In genomic region chr8:83900957-83901270, GRCm38 (mm10) we compare ENCODE assay signal across 8 mouse cellular contexts. TPM values are rescaled to one million over a fixed set of nuclear protein-coding genes. Genes with fewer than 3 reads are reported as not detected.
DNase-seq lines count a peak whose midpoint lies in the region; ATAC-seq and TF ChIP-seq lines count a peak whose summit lies in the region.

No protein-coding gene starts in this region.

- WGBS in heart, embryonic 12.5 days: 0% methylated on average over 36 of the region's 40 CpGs
- WGBS in embryonic facial prominence, embryonic 13.5 days: under 1% methylated on average over 33 of the region's 40 CpGs
- WGBS in midbrain, embryonic 11.5 days: under 1% methylated on average over 23 of the region's 40 CpGs
- WGBS in stomach, postnatal 0 days: under 1% methylated on average over 33 of the region's 40 CpGs

- H3K27me3 ChIP-seq in heart, embryonic 12.5 days (replicated peaks): peaks cover 11% of the 10 kb centered on the region
- H3K27me3 ChIP-seq in G1E (ENCODE audit: insufficient read depth, low read length): peaks cover 50% of the 10 kb centered on the region
- H3K27me3 ChIP-seq in embryonic facial prominence, embryonic 13.5 days: 0 out of 2 replicates have a peak, but pooled peaks cover 8% of the 10 kb centered on the region
- peaks cover 3% of the 10 kb centered on the region; the same call in 1 of the 2 replicates for H3K27me3 ChIP-seq in midbrain, embryonic 11.5 days (ENCODE audit: control insufficient read depth, insufficient read depth, low read length)
- no peaks in the 10 kb centered on the region for H3K27me3 ChIP-seq in stomach, postnatal 0 days (ENCODE audit: control insufficient read depth, insufficient read depth, low read length)

- TF ChIP-seq CTCF in G1E (IDR thresholded peaks at IDR 0.05; ENCODE audit: low read depth, low read length): no peak
- no peak for TF ChIP-seq CTCF in layer of hippocampus, adult 2 months (conservative IDR thresholded peaks at IDR 0.05)
- no peak for TF ChIP-seq CTCF in stomach, postnatal 0 days (IDR thresholded peaks at IDR 0.05; ENCODE audit: low read depth)

- H3K9ac ChIP-seq in heart, embryonic 12.5 days: peak overlapping the region; percentile 91
- peak overlapping the region; percentile 94 for H3K9ac ChIP-seq in embryonic facial prominence, embryonic 13.5 days
- peak overlapping the region; percentile 82 for H3K9ac ChIP-seq in midbrain, embryonic 11.5 days (ENCODE audit: low read length)
- H3K9ac ChIP-seq in stomach, postnatal 0 days (ENCODE audit: low read length): peak overlapping the region; percentile 82

- peaks cover 59% of the 10 kb centered on the region for H3K4me1 ChIP-seq in heart, embryonic 12.5 days (replicated peaks)
- H3K4me1 ChIP-seq in G1E (ENCODE audit: insufficient read depth, low read depth, low read length): peaks cover 60% of the 10 kb centered on the region
- peaks cover 66% of the 10 kb centered on the region for H3K4me1 ChIP-seq in embryonic facial prominence, embryonic 13.5 days
- H3K4me1 ChIP-seq in midbrain, embryonic 11.5 days (ENCODE audit: control insufficient read depth, insufficient read depth, low read length): peaks cover 33% of the 10 kb centered on the region
- no peaks in the 10 kb centered on the region for H3K4me1 ChIP-seq in stomach, postnatal 0 days (replicated peaks; ENCODE audit: control insufficient read depth, insufficient read depth)

- no peak for DNase-seq in heart, adult 11 months
- peak; percentile 30 for DNase-seq in G1E (ENCODE audit: low spot score)
- peak; percentile 79 to 85 for DNase-seq in layer of hippocampus, adult 2 months (ENCODE audit: low spot score in 2 of 2)
- peak; percentile 92 for DNase-seq in midbrain, embryonic 11.5 days (ENCODE audit: low spot score, missing footprints)
- DNase-seq in stomach, postnatal 0 days (ENCODE audit: low spot score): no peak
- DNase-seq in spleen, adult 12 weeks (ENCODE audit: low spot score): no peak

- H3K4me2 ChIP-seq in heart, embryonic 12.5 days: peak overlapping the region; percentile 99
- H3K4me2 ChIP-seq in embryonic facial prominence, embryonic 13.5 days: peak overlapping the region; percentile 74
- H3K4me2 ChIP-seq in midbrain, embryonic 11.5 days: peak overlapping the region; percentile 85
- peak overlapping the region; percentile 95 for H3K4me2 ChIP-seq in stomach, postnatal 0 days (replicated peaks; ENCODE audit: low read depth)

- no peaks in the 10 kb centered on the region for H3K36me3 ChIP-seq in heart, embryonic 12.5 days
- peaks cover 22% of the 10 kb centered on the region for H3K36me3 ChIP-seq in G1E (replicated peaks)
- H3K36me3 ChIP-seq in embryonic facial prominence, embryonic 13.5 days: peaks cover 8% of the 10 kb centered on the region
- H3K36me3 ChIP-seq in midbrain, embryonic 11.5 days (ENCODE audit: control insufficient read depth, insufficient read depth, low read length): no peaks in the 10 kb centered on the region; the same call in 1 of the 2 replicates
- H3K36me3 ChIP-seq in stomach, postnatal 0 days (ENCODE audit: control insufficient read depth, insufficient read depth, low read length): no peaks in the 10 kb centered on the region

- peak overlapping the region; percentile 87 for H3K4me3 ChIP-seq in heart, embryonic 12.5 days
- H3K4me3 ChIP-seq in G1E (ENCODE audit: low read depth, low read length): peak overlapping the region; percentile 79
- H3K4me3 ChIP-seq in embryonic facial prominence, embryonic 13.5 days: peak overlapping the region; percentile 97
- peak overlapping the region; percentile 84 for H3K4me3 ChIP-seq in layer of hippocampus, adult 2 months
- peak overlapping the region; percentile 79 for H3K4me3 ChIP-seq in midbrain, embryonic 11.5 days (ENCODE audit: low read depth, low read length)
- H3K4me3 ChIP-seq in stomach, postnatal 0 days (ENCODE audit: low read depth, low read length): peak overlapping the region; percentile 76

- peak overlapping the region; percentile 95 for H3K27ac ChIP-seq in heart, embryonic 12.5 days (ENCODE audit: poor library complexity, severe bottlenecking)
- H3K27ac ChIP-seq in embryonic facial prominence, embryonic 13.5 days: peak overlapping the region; percentile 98
- H3K27ac ChIP-seq in layer of hippocampus, adult 2 months: peak overlapping the region; percentile 98
- peak overlapping the region; percentile 17; the same call in 1 of the 2 replicates for H3K27ac ChIP-seq in midbrain, embryonic 11.5 days (ENCODE audit: low read depth, low read length)
- peak overlapping the region; percentile 96 for H3K27ac ChIP-seq in stomach, postnatal 0 days (replicated peaks)

- no peak for TF ChIP-seq EP300 in stomach, postnatal 0 days (optimal IDR thresholded peaks at IDR 0.05)

- H3K9me3 ChIP-seq in heart, embryonic 12.5 days (replicated peaks): no peaks in the 10 kb centered on the region
- no peaks in the 10 kb centered on the region for H3K9me3 ChIP-seq in G1E (replicated peaks)
- H3K9me3 ChIP-seq in embryonic facial prominence, embryonic 13.5 days: no peaks in the 10 kb centered on the region
- H3K9me3 ChIP-seq in midbrain, embryonic 11.5 days (ENCODE audit: control insufficient read depth, low read length): no peaks in the 10 kb centered on the region
- no peaks in the 10 kb centered on the region for H3K9me3 ChIP-seq in stomach, postnatal 0 days (ENCODE audit: control insufficient read depth, low read length)

- ATAC-seq in heart, embryonic 12.5 days (ENCODE audit: insufficient number of reproducible peaks, low FRiP score): no peak
- ATAC-seq in G1E (ENCODE audit: extremely low read depth, insufficient number of reproducible peaks, low FRiP score, poor library complexity, severe bottlenecking): no peak
- no peak for ATAC-seq in embryonic facial prominence, embryonic 13.5 days (ENCODE audit: insufficient number of reproducible peaks, insufficient read depth, low FRiP score, low TSS enrichment, low read depth)
- no peak for ATAC-seq in midbrain, embryonic 11.5 days (ENCODE audit: low FRiP score)
- no peak for ATAC-seq in stomach, postnatal 0 days (ENCODE audit: low FRiP score, low TSS enrichment)

RNA-seq across cellular contexts. Expression of gene Adgrl1, which starts 1.0 kb away (rescaled TPM):
- 11.2 and 11.4 TPM in 2 replicates for polyA plus RNA-seq in heart, embryonic 12.5 days (2016; fragmentation: Nextera tagmentation; extraction: Ambion mirVana)
- total RNA-seq in G1E (2014; fragmentation: Nextera tagmentation) (31.2 and 35.2 TPM in 2 replicates), G1E (2017) (9.1 and 11.3 TPM in 2 replicates)
- polyA plus RNA-seq in G1E (2012): 18.5 and 20.7 TPM in 2 replicates
- 30.5 and 31.6 TPM in 2 replicates for polyA plus RNA-seq in embryonic facial prominence, embryonic 13.5 days (2015; fragmentation: Nextera tagmentation; extraction: Ambion mirVana)
- total RNA-seq in layer of hippocampus, adult 2 months (2021): 100 to 1,000 TPM; 328 to 329 TPM
- polyA plus RNA-seq in midbrain, embryonic 11.5 days (2014; fragmentation: Nextera tagmentation; extraction: Ambion mirVana): 13.7 and 16.4 TPM in 2 replicates
- 6.5 and 7.5 TPM in 2 replicates for polyA plus RNA-seq in stomach, postnatal 0 days (2015; fragmentation: Nextera tagmentation; extraction: Ambion mirVana)

RNA-seq across cellular contexts. Expression of gene Gm10644, which starts 54.1 kb away (rescaled TPM):
- polyA plus RNA-seq in heart, embryonic 12.5 days (2016; fragmentation: Nextera tagmentation; extraction: Ambion mirVana): 0.34 and 0.40 TPM in 2 replicates
- 0.83 and 1.7 TPM in 2 replicates for total RNA-seq in G1E (2014; fragmentation: Nextera tagmentation)
- 0.81 and 0.82 TPM in 2 replicates for total RNA-seq in G1E (2017)
- 0.10 and 0.16 TPM in 2 replicates for polyA plus RNA-seq in G1E (2012)
- 0.55 and 0.63 TPM in 2 replicates for polyA plus RNA-seq in embryonic facial prominence, embryonic 13.5 days (2015; fragmentation: Nextera tagmentation; extraction: Ambion mirVana)
- under 1 TPM; 0.44 to 0.87 TPM for total RNA-seq in layer of hippocampus, adult 2 months (2021)
- 0.61 and 0.81 TPM in 2 replicates for polyA plus RNA-seq in midbrain, embryonic 11.5 days (2014; fragmentation: Nextera tagmentation; extraction: Ambion mirVana)
- polyA plus RNA-seq in stomach, postnatal 0 days (2015; fragmentation: Nextera tagmentation; extraction: Ambion mirVana): 0.11 and 0.13 TPM in 2 replicates

RNA-seq across cellular contexts. Expression of gene Asf1b, which starts 54.4 kb away (rescaled TPM):
- 55.0 and 58.3 TPM in 2 replicates for polyA plus RNA-seq in heart, embryonic 12.5 days (2016; fragmentation: Nextera tagmentation; extraction: Ambion mirVana)
- 87.4 and 120 TPM in 2 replicates for total RNA-seq in G1E (2014; fragmentation: Nextera tagmentation)
- total RNA-seq in G1E (2017): 88.6 and 104 TPM in 2 replicates
- polyA plus RNA-seq in G1E (2012): 288 and 383 TPM in 2 replicates
- polyA plus RNA-seq in embryonic facial prominence, embryonic 13.5 days (2015; fragmentation: Nextera tagmentation; extraction: Ambion mirVana): 58.0 and 61.3 TPM in 2 replicates
- total RNA-seq in layer of hippocampus, adult 2 months (2021): under 1 TPM; 0.44 to 0.82 TPM
- 92.5 and 96.5 TPM in 2 replicates for polyA plus RNA-seq in midbrain, embryonic 11.5 days (2014; fragmentation: Nextera tagmentation; extraction: Ambion mirVana)
- 14.1 and 16.6 TPM in 2 replicates for polyA plus RNA-seq in stomach, postnatal 0 days (2015; fragmentation: Nextera tagmentation; extraction: Ambion mirVana)

Comparison
In these comparisons a context has a peak if more than half of its experiments do, and no peak if none do; other contexts are left out.
1. H3K27ac ChIP-seq: peak in every context shown above with its lines; median percentile 98 in embryonic facial prominence, embryonic 13.5 days; 98 in layer of hippocampus, adult 2 months; 96 in stomach, postnatal 0 days; 95 in heart, embryonic 12.5 days; 17 in midbrain, embryonic 11.5 days.
2. DNase-seq: peak in G1E (single experiment), layer of hippocampus, adult 2 months (2 of 2) and midbrain, embryonic 11.5 days (single experiment); none in heart, adult 11 months (single experiment), stomach, postnatal 0 days (single experiment) and spleen, adult 12 weeks (single experiment).
3. Peak in every context shown above with its lines, with median percentiles within 50 percentile points of each other: H3K4me2 ChIP-seq, H3K4me3 ChIP-seq and H3K9ac ChIP-seq.